ENCODE assay signal across 10 mouse cellular contexts in the genomic region with DNA sequence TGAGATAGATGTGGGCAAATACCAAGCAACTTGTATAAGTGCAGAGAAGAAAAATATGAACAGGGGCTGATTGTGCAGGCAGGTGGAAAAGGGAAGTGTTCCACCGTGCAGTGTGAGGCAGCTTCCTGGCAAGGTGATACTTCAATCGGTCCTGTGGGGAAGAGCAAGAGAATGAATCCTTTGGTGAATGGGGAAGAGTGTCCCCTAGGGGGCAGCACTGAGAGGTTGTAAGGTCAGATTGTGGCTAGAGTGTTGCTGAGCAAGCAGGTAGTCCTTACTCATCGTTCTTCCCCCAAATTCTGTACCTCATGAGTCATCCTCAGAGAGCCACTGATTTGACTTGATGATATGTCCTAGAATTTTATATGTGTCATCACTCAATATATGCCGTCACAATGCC. TPM values are rescaled to one million over a fixed set of nuclear protein-coding genes. Genes with fewer than 3 reads are reported as not detected.
DNase-seq lines count a peak whose midpoint lies in the region; ATAC-seq and TF ChIP-seq lines count a peak whose summit lies in the region.
"Had no signal": no experiment of that assay in that cellular context is flagged by ENCODE, and none has a peak within 500 bp of the region (broad histone marks: within the 10 kb centered on the region; RNA-seq: fewer than 3 reads in every experiment).

No protein-coding gene starts in this region.

- 62% methylated on average over 4 of the region's 4 CpGs for WGBS in heart, embryonic 11.5 days (ENCODE audit: insufficient replicate concordance)

- no peak overlapping the region for H3K9ac ChIP-seq in ES-E14 (ENCODE audit: insufficient read depth, low read depth, low read length, poor library complexity, severe bottlenecking)
- no peak overlapping the region for H3K9ac ChIP-seq in heart, embryonic 11.5 days (ENCODE audit: low read depth, low read length)
- H3K9ac ChIP-seq: neural tube, embryonic 13.5 days had no signal

- in situ Hi-C loops in ES-E14 (cut with MboI; ENCODE audit: low sequenced_read_pairs in 2 of 2, unreplicated experiment in 2 of 2) = no loop called here

- peak; percentile 14 for DNase-seq in heart, postnatal 4 days
- no peak for DNase-seq in heart, adult 18-20 months
- peak; percentile 41 for DNase-seq in 3134 (ENCODE audit: extremely low read depth, insufficient read length, low spot score)
- peak; percentile 87 for DNase-seq in ES-E14 (ENCODE audit: low read depth, low spot score)
- no peak for DNase-seq in yolk sac, embryonic 10.5 days (ENCODE audit: low spot score)

- no peaks in the 10 kb centered on the region for H3K9me3 ChIP-seq in ES-E14 (ENCODE audit: control insufficient read depth, insufficient read depth, low read depth, low read length)
- no peaks in the 10 kb centered on the region for H3K9me3 ChIP-seq in heart, embryonic 11.5 days (replicated peaks; ENCODE audit: control insufficient read depth, low read length)
- H3K9me3 ChIP-seq: neural tube, embryonic 13.5 days had no signal

- H3K4me2 ChIP-seq in heart, embryonic 11.5 days = no peak overlapping the region
- H3K4me2 ChIP-seq: neural tube, embryonic 13.5 days had no signal

- no peaks in the 10 kb centered on the region; a peak in 1 of 4 replicates for H3K4me1 ChIP-seq in ES-E14 (ENCODE audit: control insufficient read depth in 2 of 2, insufficient read depth in 2 of 2, low read length in 2 of 2, poor library complexity in 1 of 2)
- H3K4me1 ChIP-seq in cortical plate, adult 2 months (ENCODE audit: control insufficient read depth, insufficient read depth, low read length) = no peaks in the 10 kb centered on the region; the same call in 1 of the 2 replicates
- H3K4me1 ChIP-seq in heart, embryonic 11.5 days (ENCODE audit: control insufficient read depth, insufficient read depth, low read length) = peaks cover 10% of the 10 kb centered on the region

- no peak overlapping the region for H3K4me3 ChIP-seq in ES-E14 (ENCODE audit: insufficient read depth in 1 of 2, low read depth in 1 of 2, low read length in 2 of 2, poor library complexity in 1 of 2, severe bottlenecking in 1 of 2)
- no peak overlapping the region for H3K4me3 ChIP-seq in cortical plate, adult 2 months (ENCODE audit: insufficient read depth, low read length)
- no peak overlapping the region for H3K4me3 ChIP-seq in heart, embryonic 11.5 days (ENCODE audit: low read depth, low read length)
- H3K4me3 ChIP-seq: neural tube, embryonic 13.5 days had no signal

- TF ChIP-seq POLR2A in cortical plate, adult 2 months (IDR thresholded peaks at IDR 0.05; ENCODE audit: extremely low read depth, insufficient read depth, low read length) = no peak

- H3K36me3 ChIP-seq in ES-E14 (ENCODE audit: control insufficient read depth, insufficient read depth, low read length, poor library complexity, severe bottlenecking) = no peaks in the 10 kb centered on the region
- no peaks in the 10 kb centered on the region for H3K36me3 ChIP-seq in heart, embryonic 11.5 days (ENCODE audit: control insufficient read depth, insufficient read depth, low read length)
- H3K36me3 ChIP-seq: neural tube, embryonic 13.5 days had no signal

- peaks cover 42% of the 10 kb centered on the region for H3K27me3 ChIP-seq in heart, embryonic 11.5 days (ENCODE audit: control insufficient read depth, insufficient read depth, low read length)

- peak; percentile 41 for TF ChIP-seq CTCF in cortical plate, adult 2 months (IDR thresholded peaks at IDR 0.05; ENCODE audit: extremely low read depth, insufficient read depth, low read length)

- 0 out of 2 replicates have a peak, but pooled peaks have one; percentile 18 for ATAC-seq in monocyte, adult 5-6 weeks (replicated peaks; ENCODE audit: insufficient number of reproducible peaks, low FRiP score, low TSS enrichment, poor library complexity, severe bottlenecking)
- no peak for ATAC-seq in heart, embryonic 11.5 days (replicated peaks; ENCODE audit: insufficient number of reproducible peaks, low FRiP score, low TSS enrichment)

- H3K27ac ChIP-seq in ES-E14 (ENCODE audit: insufficient read depth, low read depth, low read length, poor library complexity, severe bottlenecking) = no peak overlapping the region
- no peak overlapping the region for H3K27ac ChIP-seq in cortical plate, adult 2 months (ENCODE audit: insufficient read depth, low read length)
- H3K27ac ChIP-seq in heart, embryonic 11.5 days (ENCODE audit: low read depth, low read length) = no peak overlapping the region
- H3K27ac ChIP-seq: neural tube, embryonic 13.5 days had no signal

TF ChIP-seq in ES-E14, 5 proteins besides CTCF, POLR2A, EP300 and RAD21:
- no peak for TF ChIP-seq CHD2 (IDR thresholded peaks at IDR 0.05; ENCODE audit: low read depth, low read length)
- TF ChIP-seq HCFC1 (IDR thresholded peaks at IDR 0.05; ENCODE audit: borderline replicate concordance, insufficient read depth, low read length) = no peak
- TF ChIP-seq MAFK (IDR thresholded peaks at IDR 0.05; ENCODE audit: insufficient read depth, low read depth, low read length) = peak; percentile 67; the same call in 1 of the 2 replicates
- TF ChIP-seq ZC3H11A (IDR thresholded peaks at IDR 0.05; ENCODE audit: borderline replicate concordance, low read depth, low read length) = no peak
- no peak for TF ChIP-seq ZNF384 (IDR thresholded peaks at IDR 0.05; ENCODE audit: low read depth, low read length)

RNA-seq across cellular contexts. Expression of gene Tub, which starts 4.0 kb away (rescaled TPM):
- total RNA-seq in heart, postnatal 4 days (2021) = under 1 TPM; 0.81 to 0.83 TPM
- under 1 TPM; 0.35 to 0.41 TPM for total RNA-seq in heart, adult 18-20 months (2021)
- 3.3 and 5.1 TPM in 2 replicates for total RNA-seq in ES-E14 (2012; rRNA removed)
- 161 and 176 TPM in 2 replicates for polyA plus RNA-seq in cortical plate, adult 2 months (2012; rRNA removed)
- total RNA-seq in monocyte, adult 5-6 weeks (2017) = 0.19 to 0.49 TPM (median 0.21 TPM) in 3 replicates
- 0.45 and 0.63 TPM in 2 replicates for polyA plus RNA-seq in heart, embryonic 11.5 days (2014; fragmentation: Nextera tagmentation; extraction: Ambion mirVana)

RNA-seq across cellular contexts. Expression of gene Eif3f, which starts 20.0 kb away (rescaled TPM):
- total RNA-seq in heart, postnatal 4 days (2021) = 100 to 1,000 TPM; 126 to 127 TPM
- 10 to 100 TPM; 88.1 to 95.2 TPM for total RNA-seq in heart, adult 18-20 months (2021)
- total RNA-seq in ES-E14 (2012; rRNA removed) = 99.7 and 115 TPM in 2 replicates
- 91.9 and 95.0 TPM in 2 replicates for polyA plus RNA-seq in cortical plate, adult 2 months (2012; rRNA removed)
- 58.0 to 87.8 TPM (median 78.2 TPM) in 3 replicates for total RNA-seq in monocyte, adult 5-6 weeks (2017)
- 54.7 and 66.0 TPM in 2 replicates for polyA plus RNA-seq in heart, embryonic 11.5 days (2014; fragmentation: Nextera tagmentation; extraction: Ambion mirVana)

RNA-seq across cellular contexts. Expression of gene Nlrp10, which starts 24.2 kb away (rescaled TPM):
- total RNA-seq in heart, postnatal 4 days (2021) = 10 to 100 TPM; 16.4 to 17.6 TPM
- total RNA-seq in heart, adult 18-20 months (2021) = 10 to 100 TPM; 19.7 to 19.8 TPM
- 0.04 TPM in 1 of 2 replicates, not detected in the other for total RNA-seq in ES-E14 (2012; rRNA removed)
- polyA plus RNA-seq in cortical plate, adult 2 months (2012; rRNA removed) = 0.04 and 0.06 TPM in 2 replicates
- 1.2 to 2.4 TPM (median 1.4 TPM) in 3 replicates for total RNA-seq in monocyte, adult 5-6 weeks (2017)
- 5.2 and 5.6 TPM in 2 replicates for polyA plus RNA-seq in heart, embryonic 11.5 days (2014; fragmentation: Nextera tagmentation; extraction: Ambion mirVana)
- polyA plus RNA-seq: neural tube, embryonic 13.5 days had no signal

RNA-seq across cellular contexts. Expression of gene Olfr519, which starts 60.0 kb away (rescaled TPM):
- not detected for total RNA-seq in heart, postnatal 4 days (2021)
- not detected for total RNA-seq in heart, adult 18-20 months (2021)
- total RNA-seq in ES-E14 (2012; rRNA removed) = not detected in 2 replicates
- polyA plus RNA-seq in cortical plate, adult 2 months (2012; rRNA removed) = not detected in 2 replicates
- not detected in 3 replicates for total RNA-seq in monocyte, adult 5-6 weeks (2017)
- not detected in 2 replicates for polyA plus RNA-seq in heart, embryonic 11.5 days (2014; fragmentation: Nextera tagmentation; extraction: Ambion mirVana)
- total RNA-seq: layer of hippocampus, adult 18-20 months had no signal
- polyA plus RNA-seq: neural tube, embryonic 13.5 days had no signal

Comparison
In these comparisons a context has a peak if more than half of its experiments do, and no peak if none do; other contexts are left out.
1. DNase-seq: peak in heart, postnatal 4 days (single experiment), 3134 (single experiment) and ES-E14 (single experiment); none in heart, adult 18-20 months (0 of 2) and yolk sac, embryonic 10.5 days (single experiment).